Mouse (Mus musculus): ENCODE measurements around the gene Gpr162. TPM values are rescaled to one million over a fixed set of nuclear protein-coding genes. Genes with fewer than 3 reads are reported as not detected.
A peak's percentile ranks its signal among the peaks of the same experiment; 100 is the strongest.
"Not testable (repeated sequence)": the region's sequence is repeated elsewhere in the genome, so short reads cannot be mapped to it uniquely, and the experiment has no call there.

The Gpr162 gene
- total RNA-seq, 4 experiments from 2014 or later = not detected

- DNase-seq (ENCODE audit: low spot score in 2 of 2) = peak; percentile 63 to 76
Observed at GRCm38 (mm10) chr6:124813496-124813895, 50.3 kb downstream of the Gpr162 start.

- DNase-seq (ENCODE audit: low spot score in 2 of 2) = peak; percentile 51 to 67
Observed at GRCm38 (mm10) chr6:124812848-124813247, 50.9 kb downstream of the Gpr162 start.

GRCm38 (mm10) chr6:124811701-124812560, 51.9 kb downstream of the Gpr162 start:
- DNase-seq (ENCODE audit: low spot score in 2 of 2) = no peak

- DNase-seq (ENCODE audit: low spot score in 2 of 2) = no peak
Observed at GRCm38 (mm10) chr6:124811403-124811665, 52.4 kb downstream of the Gpr162 start.

- not testable (repeated sequence) for DNase-seq (ENCODE audit: low spot score in 2 of 2)
Observed at GRCm38 (mm10) chr6:124810566-124811402, 53.0 kb downstream of the Gpr162 start.

- DNase-seq (ENCODE audit: low spot score in 2 of 2) = peak in 1 of 2 experiments; percentile 40
Observed at GRCm38 (mm10) chr6:124809775-124810538, 53.8 kb downstream of the Gpr162 start.

GRCm38 (mm10) chr6:124809052-124809774, 54.6 kb downstream of the Gpr162 start:
- DNase-seq (ENCODE audit: low spot score in 2 of 2) = peak; percentile 81 to 85

Other genes starting within 250 kb of the Gpr162 start
- under 1 TPM; 0.44 to 0.70 (median 0.51) TPM for gene C1s2, start 227.9 kb downstream of the Gpr162 start, total RNA-seq (2022)
- gene Lpcat3, start 201.0 kb downstream of the Gpr162 start, total RNA-seq (2022) = 10 to 100 TPM; 12.6 to 18.1 (median 15.6) TPM
- 10 to 100 TPM; 62.1 to 74.4 (median 66.1) TPM for gene Emg1, start 151.8 kb downstream of the Gpr162 start, total RNA-seq (2022)
- gene Phb2, start 151.6 kb downstream of the Gpr162 start, total RNA-seq (2022) = 100 to 1,000 TPM; 140 to 157 (median 153) TPM
- gene Ptpn6, start 125.3 kb downstream of the Gpr162 start, total RNA-seq (2022) = 1 to 10 TPM in 3 of 4 experiments, under 1 TPM in 1; 0.80 to 2.0 (median 1.2) TPM
- 100 to 1,000 TPM; 146 to 173 (median 164) TPM for gene Grcc10, start 122.6 kb downstream of the Gpr162 start, total RNA-seq (2022)
- gene Gm45234, start 108.0 kb downstream of the Gpr162 start, total RNA-seq (2022) = not detected
- 10 to 100 TPM; 41.9 to 59.4 (median 49.2) TPM for gene Atn1, start 107.5 kb downstream of the Gpr162 start, total RNA-seq (2022)
- gene Eno2, start 94.3 kb downstream of the Gpr162 start, total RNA-seq (2022) = 1 to 10 TPM in 3 of 4 experiments, under 1 TPM in 1; 0.75 to 1.4 (median 1.1) TPM
- not detected for gene Lrrc23, start 84.3 kb downstream of the Gpr162 start, total RNA-seq (2022)
- gene Spsb2, start 55.3 kb downstream of the Gpr162 start, total RNA-seq (2022) = 1 to 10 TPM; 1.9 to 4.1 (median 2.9) TPM
- 1,000 to 10,000 TPM; 2,418 to 2,798 (median 2,572) TPM for gene Tpi1, start 49.7 kb downstream of the Gpr162 start, total RNA-seq (2022)
- gene Usp5, start 34.5 kb downstream of the Gpr162 start, total RNA-seq (2022) = 10 to 100 TPM; 44.3 to 48.1 (median 45.2) TPM
- gene Cdca3, start 34.4 kb downstream of the Gpr162 start, total RNA-seq (2022) = under 1 TPM; 0.31 to 0.51 (median 0.37) TPM
- 1 to 10 TPM in 2 of 4 experiments, under 1 TPM in 2; 0.70 to 1.1 (median 1.0) TPM for gene Gnb3, start 23.7 kb downstream of the Gpr162 start, total RNA-seq (2022)
- gene P3h3, start 6.2 kb downstream of the Gpr162 start, total RNA-seq (2022) = 1 to 10 TPM; 2.0 to 4.5 (median 3.3) TPM
- gene Cd4, start 24.2 kb upstream of the Gpr162 start, total RNA-seq (2022) = under 1 TPM in 1 of 4 experiments, not detected in 3; 0.11 TPM
- under 1 TPM in 1 of 4 experiments, not detected in 3; 0.31 TPM for gene Lag3, start 47.7 kb upstream of the Gpr162 start, total RNA-seq (2022)
- gene Ptms, start 56.1 kb upstream of the Gpr162 start, total RNA-seq (2022) = 10 to 100 TPM; 64.6 to 83.2 (median 76.8) TPM
- 100 to 1,000 TPM; 192 to 219 (median 202) TPM for gene Mlf2, start 67.4 kb upstream of the Gpr162 start, total RNA-seq (2022)
- 100 to 1,000 TPM; 122 to 142 (median 131) TPM for gene Cops7a, start 101.6 kb upstream of the Gpr162 start, total RNA-seq (2022)
- under 1 TPM in 3 of 4 experiments, not detected in 1; 0.19 to 0.70 (median 0.36) TPM for gene Pianp, start 132.7 kb upstream of the Gpr162 start, total RNA-seq (2022)
- gene Zfp384, start 145.2 kb upstream of the Gpr162 start, total RNA-seq (2022) = 10 to 100 TPM; 24.3 to 29.7 (median 27.4) TPM
- gene Ing4, start 175.8 kb upstream of the Gpr162 start, total RNA-seq (2022) = 10 to 100 TPM; 19.8 to 22.3 (median 20.7) TPM
- 1 to 10 TPM in 3 of 4 experiments, under 1 TPM in 1; 0.97 to 2.5 (median 1.5) TPM for gene Acrbp, start 185.7 kb upstream of the Gpr162 start, total RNA-seq (2022)
- gene Lpar5, start 203.9 kb upstream of the Gpr162 start, total RNA-seq (2022) = under 1 TPM in 1 of 4 experiments, not detected in 3; 0.20 TPM
- gene Chd4, start 232.0 kb upstream of the Gpr162 start, total RNA-seq (2022) = 10 to 100 TPM; 72.6 to 77.3 (median 74.3) TPM

Measured in gastrocnemius, adult 8-10 months (tissue).